Mouse (Mus musculus): Measurements from ENCODE around the gene Tecr.

DNA sequence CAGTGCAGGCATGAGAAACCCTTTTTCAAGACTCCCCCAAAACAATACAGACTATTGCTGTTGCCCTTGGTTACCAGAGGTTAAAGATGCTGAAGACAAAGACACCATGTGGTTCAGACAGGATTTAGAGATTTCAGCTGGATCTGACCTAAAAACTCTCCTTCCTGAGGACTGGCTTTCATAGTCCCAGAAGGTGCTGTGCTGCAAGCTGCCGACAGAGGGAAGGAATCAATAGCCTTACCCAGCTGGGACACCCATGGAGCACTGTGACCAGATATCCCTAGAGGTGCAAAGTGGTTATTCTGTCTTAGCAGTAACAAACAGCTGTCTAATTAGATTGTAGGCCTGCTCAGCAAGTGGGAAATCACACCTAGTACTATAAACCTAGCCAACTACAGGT lies 9.6 kb downstream of the Tecr start:
- peak; percentile 37; the same call in 1 of the 2 replicates for TF ChIP-seq CTCF (IDR thresholded peaks at IDR 0.05; ENCODE audit: low read depth)
- TF ChIP-seq EP300 (optimal IDR thresholded peaks at IDR 0.05), result no peak

Data from stomach, postnatal 0 days (tissue).